Mouse (Mus musculus): Measurements from ENCODE around the gene Zkscan7.

DNA sequence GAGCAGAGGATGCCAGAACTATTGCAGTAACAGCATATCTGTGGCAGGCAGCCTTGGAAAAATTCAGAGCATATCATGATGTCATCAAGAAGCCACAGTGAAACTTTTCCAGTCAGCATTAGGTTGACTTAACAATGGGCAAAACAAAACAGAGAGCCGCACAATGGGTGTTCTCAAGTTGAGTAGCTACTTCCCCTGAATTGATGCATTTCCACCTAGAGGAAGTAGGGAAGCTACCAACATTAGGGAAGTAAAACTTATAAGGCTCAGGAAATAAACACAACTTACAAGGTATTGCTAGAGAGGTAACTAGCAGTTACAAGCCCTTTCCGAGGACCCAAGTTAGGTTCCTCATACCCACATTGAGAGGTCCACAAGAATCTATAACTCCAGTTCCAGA, 15.6 kb downstream of the Zkscan7 start:
- no peak for TF ChIP-seq USF1 (IDR thresholded peaks at IDR 0.05; ENCODE audit: low read depth)
- no peak for TF ChIP-seq CTCF (IDR thresholded peaks at IDR 0.05; ENCODE audit: control insufficient read depth, insufficient read depth, insufficient read length)
